Mouse (Mus musculus) erythroid progenitor cell, adult 5-6 weeks (primary cell): ENCODE data around the gene Pcif1. TPM values are rescaled to one million over a fixed set of nuclear protein-coding genes. Genes with fewer than 3 reads are reported as not detected.
"Not testable (repeated sequence)": the region's sequence is repeated elsewhere in the genome, so short reads cannot be mapped to it uniquely, and the experiment has no call there.

ENCODE experiments used
- ATAC-seq: replicated peaks from 2 replicates; pipeline ENCODE4 v1.8.0; 2016; ENCODE audit warnings: moderate number of reproducible peaks, mild to moderate bottlenecking, moderate TSS enrichment, inconsistent platforms; ENCODE audit not compliant: poor library complexity, low FRiP score, severe bottlenecking
- total RNA-seq, 2 experiments: library from RNA; stranded (forward) in 1 of 2; stranded (reverse) in 1 of 2; fragments of 150-400 nt in 1 of 2; fragments of 186-747, 209-891 nt in 1 of 2; gene quantifications; 2 replicates each; pipeline versions ENCODE4 v1.2.3 to v1.2.4; 2015 to 2017; ENCODE audit warnings: low replicate concordance in 2 of 2

The Pcif1 gene
- total RNA-seq, 2 experiments from 2014 or later: 36.3 to 71.3 TPM

- no peak for ATAC-seq
Measured at GRCm38 (mm10) chr2:164864593-164864992, 14.5 kb upstream of the Pcif1 start.

DNA sequence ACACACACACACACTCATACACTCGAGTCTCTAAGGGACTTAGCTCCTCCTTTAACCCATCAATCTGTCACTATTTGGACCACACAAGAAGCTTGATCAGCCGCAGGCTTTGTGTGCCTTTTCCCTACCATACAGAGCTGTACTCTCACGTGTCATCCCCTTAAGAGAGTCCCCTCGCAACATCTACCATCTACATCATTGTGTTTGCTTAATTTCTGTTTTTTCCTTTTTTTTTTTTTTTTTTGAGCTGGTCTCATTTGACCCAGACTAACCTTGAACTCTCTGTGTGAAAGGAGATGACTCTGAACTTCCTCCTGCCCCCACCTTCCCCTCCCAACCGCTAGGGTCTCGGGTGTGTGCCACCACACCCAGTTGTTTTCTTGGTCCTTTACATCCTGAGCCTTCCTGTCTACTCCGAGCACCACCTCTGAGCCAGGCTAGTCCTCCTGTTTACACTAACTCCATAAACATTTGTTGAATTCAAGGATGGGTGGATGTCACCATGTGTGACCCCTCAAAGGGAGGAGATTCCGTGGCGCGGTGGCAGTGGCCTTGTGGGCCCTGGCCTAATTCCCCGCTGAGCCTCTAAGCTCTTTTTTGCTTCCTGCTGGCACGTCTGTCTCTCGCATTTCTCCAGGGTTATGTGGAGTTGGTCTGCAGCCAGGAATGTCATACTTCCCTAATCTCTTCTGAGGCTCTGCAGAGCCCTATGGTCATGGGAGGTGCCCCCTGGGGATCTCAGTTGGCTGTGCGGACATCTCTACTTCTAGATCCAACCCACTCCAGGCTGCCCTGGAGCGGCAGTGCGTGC, 12.2 kb upstream of the Pcif1 start:
- no peak for ATAC-seq

DNA sequence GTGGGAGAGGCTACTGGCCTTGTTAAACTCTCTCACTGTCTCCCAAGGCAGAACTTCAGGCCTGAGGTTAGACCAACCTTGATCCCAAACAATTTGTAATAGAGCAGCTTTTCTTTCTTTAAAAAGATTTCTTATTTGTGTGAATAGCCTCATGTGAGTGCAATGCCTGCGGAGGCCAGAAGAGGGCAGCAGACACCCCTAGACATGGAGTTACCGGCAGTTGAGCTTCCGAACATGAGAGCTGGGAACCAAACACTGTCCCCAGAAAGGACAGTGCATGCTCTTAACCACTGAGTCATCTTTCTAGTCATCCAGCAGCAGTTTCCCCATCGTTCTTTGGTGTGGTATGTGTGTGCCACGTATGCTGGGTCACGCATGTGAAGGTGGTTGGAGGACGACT, 11.5 kb upstream of the Pcif1 start:
- ATAC-seq: 0 out of 2 replicates have a peak, but pooled peaks have one; percentile 45

DNA sequence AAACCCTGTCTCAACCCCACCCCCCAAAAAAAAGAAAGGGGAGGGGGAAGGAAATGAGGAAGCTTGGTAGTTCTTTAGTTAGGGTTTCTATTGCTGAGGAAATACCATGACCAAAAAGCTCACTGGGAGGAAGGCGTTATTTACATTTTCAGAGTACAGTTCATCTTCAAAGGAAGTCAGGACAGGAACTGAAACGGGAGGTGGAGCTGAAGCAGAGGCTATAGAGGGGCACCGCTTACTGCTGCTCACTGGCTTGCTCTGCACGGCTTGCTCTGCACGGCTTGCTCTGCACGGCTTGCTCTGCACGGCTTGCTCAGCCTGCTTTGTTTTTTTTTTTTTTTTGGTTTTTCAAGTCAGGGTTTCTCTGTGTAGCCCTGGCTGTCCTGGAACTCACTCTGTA, 10.6 kb upstream of the Pcif1 start:
- ATAC-seq: no peak

DNA sequence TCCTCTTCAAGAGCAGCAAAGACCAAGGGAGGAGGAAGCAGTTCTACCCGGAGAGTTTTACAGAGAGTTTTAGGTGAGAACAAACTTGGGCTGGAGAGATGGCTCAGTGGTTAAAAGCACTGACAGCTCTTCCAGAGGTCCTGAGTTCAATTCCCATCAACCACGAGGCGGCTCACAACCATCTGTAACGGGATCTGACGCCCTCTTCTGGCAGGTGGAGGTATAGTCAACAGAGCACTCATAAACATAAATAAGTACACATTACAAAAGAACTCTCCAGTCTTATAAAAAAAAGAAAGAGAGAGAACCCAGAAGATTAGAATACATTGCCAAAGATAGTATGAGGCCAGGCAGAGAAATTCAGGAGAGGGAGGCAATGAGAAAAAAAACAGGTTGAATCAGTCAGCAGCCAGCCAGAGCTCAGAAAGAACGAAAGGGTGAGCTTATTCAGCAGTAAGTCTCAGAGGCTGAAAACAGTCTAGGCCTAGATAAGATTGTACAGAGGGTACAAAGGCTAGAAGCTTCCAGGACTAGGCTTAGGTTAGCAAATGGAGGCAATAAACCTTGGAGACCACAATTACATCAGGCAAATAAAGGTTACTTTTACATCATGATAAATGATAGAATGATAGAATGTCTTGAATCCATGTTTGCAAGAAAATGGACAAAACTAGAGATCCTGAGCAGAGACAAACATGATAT, 7.4 kb upstream of the Pcif1 start:
- no peak for ATAC-seq

GRCm38 (mm10) chr2:164873621-164874020, 5.5 kb upstream of the Pcif1 start:
- ATAC-seq: no peak

- ATAC-seq: no peak
Measured at GRCm38 (mm10) chr2:164874239-164874769, 4.8 kb upstream of the Pcif1 start.

GRCm38 (mm10) chr2:164875648-164876047, 3.5 kb upstream of the Pcif1 start:
- ATAC-seq: not testable (repeated sequence)

DNA sequence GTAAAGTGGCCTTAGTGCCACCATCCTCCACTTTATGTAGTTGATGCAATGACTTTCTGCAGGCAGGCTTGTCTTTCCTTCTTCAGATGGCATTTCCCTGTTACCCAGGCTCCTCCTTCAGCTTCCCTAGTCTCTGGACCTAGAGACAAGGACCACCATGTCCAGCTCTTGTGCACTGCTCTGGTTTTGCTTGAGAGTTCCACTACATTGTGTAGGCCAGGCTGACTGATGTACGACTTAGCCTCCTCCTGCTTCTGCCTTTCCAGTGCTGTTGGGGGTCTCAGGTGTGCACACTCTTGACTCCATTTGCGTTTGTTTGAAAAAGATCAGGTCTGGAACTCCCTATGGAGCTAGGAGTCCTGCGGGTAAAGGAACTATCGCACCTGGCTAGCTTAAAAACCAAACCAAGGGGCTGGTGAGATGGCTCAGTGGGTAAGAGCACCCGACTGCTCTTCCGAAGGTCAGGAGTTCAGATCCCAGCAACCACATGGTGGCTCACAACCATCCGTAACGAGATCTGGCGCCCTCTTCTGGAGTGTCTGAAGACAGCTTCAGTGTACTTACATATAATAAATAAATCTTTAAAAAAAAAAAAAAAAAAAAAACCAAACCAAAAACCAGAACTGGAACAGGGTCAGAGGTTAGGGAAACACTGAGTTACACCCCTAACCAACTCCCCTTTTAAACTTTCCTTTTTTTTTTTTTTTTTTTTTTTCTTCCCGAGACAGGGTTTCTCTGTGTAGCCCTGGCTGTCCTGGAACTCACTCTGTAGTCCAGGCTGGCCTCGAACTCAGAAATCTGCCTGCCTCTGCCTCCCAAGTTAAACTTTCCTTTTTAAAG, 1.5 kb upstream of the Pcif1 start:
- ATAC-seq: not testable (repeated sequence)

- ATAC-seq: peak; percentile 64
Measured at GRCm38 (mm10) chr2:164878509-164879227, 436 bp upstream of the Pcif1 start.

DNA sequence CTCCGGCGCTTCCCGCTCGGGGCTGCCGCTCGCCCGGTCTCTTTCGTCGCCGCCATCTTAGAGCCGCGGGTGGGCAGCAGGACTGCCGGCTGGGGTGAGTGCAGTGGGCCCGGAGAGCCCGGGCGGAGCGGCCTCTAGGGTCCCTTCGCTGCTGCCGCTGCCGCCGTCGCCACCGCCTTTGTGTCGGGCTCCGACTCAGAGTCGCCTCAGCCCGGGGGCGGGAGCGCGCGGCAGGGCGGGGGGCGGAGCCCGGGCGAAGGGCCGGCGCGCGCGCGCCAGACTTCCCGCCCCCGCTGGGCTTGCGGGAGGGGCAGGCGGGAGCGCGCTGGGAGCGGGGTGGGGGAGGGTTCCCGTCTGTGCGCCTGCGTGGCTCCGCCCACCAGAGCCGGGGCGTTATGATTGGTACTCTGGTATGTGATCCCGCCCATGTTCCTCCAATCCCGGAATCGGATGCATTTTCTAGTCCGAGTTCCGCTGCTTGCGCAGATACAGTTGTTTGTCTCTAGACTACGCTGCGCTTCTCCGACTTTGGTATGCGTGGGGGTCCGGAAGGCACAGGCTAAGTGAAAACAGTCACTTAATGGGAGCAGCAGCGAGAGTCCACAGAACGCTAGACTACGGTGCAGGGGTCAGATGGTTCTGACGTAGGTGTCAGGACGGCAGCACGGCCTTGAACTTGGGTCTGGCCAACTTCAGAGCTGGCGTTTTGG, 619 bp downstream of the Pcif1 start:
- peak; percentile 84 for ATAC-seq

DNA sequence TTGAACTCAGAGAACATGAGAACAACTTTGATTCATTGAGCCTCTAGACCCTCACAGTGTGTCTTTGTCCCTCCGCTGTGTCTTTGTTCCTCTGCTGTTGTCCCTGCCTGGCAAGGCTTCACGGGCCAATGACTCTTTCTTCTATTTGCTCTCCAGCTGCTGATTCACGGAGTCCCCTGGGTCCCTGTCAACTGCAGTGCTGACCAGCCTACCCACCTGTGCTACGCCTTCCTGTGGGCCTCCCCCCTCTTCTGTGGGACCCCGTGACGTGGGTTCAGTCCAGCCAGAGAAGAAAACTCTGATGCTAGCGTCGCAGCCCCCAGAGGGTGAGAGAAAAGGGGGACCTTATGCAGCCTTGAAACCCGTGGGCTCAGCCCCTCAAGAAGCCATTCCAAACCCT, 3.5 kb downstream of the Pcif1 start:
- ATAC-seq: no peak

GRCm38 (mm10) chr2:164885788-164886187, 6.7 kb downstream of the Pcif1 start:
- no peak for ATAC-seq

- no peak for ATAC-seq
Measured at GRCm38 (mm10) chr2:164886617-164887016, 7.5 kb downstream of the Pcif1 start.

DNA sequence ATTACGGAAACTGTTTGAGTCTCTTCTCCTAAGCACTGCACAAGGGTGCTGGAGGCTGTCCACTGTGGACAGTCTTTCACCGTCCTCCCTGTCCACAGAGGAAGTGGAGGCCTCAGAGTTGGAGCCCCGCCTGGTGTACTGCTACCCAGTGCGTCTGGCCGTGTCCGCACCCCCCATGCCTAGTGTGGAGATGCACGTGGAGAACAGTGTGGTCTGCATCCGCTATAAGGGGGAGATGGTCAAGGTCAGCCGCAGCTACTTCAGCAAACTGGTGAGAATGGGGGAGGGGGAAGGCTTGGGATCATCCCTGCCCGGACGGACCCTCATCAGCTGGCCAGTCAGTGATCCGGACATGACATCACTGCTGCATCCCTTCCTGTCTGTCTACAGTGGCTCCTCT, 9.9 kb downstream of the Pcif1 start:
- ATAC-seq: no peak

DNA sequence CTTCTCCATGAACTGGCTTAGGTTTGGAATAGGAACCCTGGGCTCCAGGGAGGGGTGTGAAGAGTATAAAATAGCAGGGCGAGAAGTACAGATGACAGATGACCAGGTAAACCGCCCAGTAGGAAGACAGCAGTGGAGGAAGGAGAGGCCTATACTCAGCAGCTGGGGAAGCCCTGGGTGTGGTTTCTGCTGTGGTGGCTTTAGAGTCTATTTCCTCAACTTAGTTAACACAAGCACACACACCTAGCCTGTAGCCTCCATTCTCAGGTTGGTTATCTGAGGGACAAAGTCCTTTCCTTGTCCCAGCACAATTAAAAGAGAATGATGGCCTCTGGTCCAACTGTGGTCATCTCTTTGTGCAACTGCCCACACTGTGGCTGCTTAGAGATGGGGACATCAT, 10.9 kb downstream of the Pcif1 start:
- ATAC-seq: no peak

DNA sequence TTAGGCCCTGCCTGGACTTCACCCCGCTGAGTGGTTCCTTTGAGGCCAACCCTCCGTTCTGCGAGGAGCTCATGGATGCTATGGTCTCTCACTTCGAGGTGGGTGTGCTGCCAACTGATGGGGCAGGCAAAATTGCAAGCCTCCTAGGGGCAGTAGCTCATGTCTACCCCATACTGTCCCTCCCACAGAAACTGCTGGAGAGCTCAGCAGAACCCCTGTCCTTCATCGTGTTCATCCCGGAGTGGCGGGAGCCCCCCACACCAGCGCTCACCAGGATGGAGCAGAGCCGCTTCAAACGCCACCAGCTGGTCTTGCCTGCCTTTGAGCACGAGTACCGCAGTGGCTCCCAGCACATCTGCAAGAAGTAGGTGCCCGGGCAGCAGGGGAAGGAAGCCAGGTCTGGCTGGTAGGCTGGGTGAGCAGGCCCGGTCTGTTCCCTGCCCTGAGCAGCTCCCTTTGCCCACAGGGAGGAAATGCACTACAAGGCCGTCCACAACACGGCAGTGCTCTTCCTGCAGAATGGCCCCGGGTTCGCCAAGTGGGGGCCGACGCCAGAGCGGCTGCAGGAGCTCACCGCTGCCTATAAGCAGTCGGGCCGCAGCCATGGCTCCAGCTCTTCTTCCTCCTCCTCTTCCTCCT, 11.4 kb downstream of the Pcif1 start:
- no peak for ATAC-seq

DNA sequence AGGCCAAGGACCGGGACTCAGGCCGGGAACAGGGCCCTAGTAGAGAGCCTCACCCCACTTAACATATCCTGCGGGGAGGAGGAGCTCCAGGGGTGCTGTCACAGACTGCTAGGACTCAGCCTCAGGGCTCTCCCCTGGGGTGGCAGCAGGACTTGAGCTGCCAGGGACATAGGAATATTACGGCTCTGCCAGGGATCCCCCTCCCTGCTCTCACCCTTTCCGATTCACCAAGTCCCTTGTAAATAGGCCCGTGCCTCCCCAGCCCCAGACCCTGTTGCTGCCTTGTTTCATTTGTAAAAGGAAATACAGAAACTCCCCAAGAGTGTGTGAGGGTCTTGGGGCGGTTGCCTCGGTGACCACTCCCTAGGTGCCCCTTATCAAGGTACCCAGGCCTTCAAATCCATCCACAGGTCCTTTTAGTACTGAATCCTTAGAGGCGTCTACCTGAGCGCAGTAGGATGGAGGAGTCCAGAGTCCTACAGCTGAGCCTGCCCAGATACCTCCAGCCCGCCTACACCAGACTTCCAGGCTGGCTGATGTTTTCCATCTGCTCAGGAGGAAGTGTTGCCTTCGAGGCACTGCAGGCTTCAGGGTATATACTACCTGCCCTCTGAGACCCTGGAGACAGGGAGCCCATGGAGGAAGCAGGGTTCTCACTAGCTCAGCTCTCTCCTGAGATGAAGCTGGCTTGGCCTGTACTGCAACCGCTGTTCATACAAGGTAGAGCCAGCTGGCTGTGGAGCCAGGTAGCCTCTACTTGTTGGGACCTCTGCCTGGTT, 12.1 kb downstream of the Pcif1 start:
- no peak for ATAC-seq
